Mouse (Mus musculus) erythroblast, adult 5-6 weeks (primary cell): ENCODE data around the gene Hs6st3. TPM values are rescaled to one million over a fixed set of nuclear protein-coding genes. Genes with fewer than 3 reads are reported as not detected.

Source experiments
- ATAC-seq: replicated peaks from 2 replicates; pipeline ENCODE4 v1.8.0; 2016; ENCODE audit warnings: moderate number of reproducible peaks, mild to moderate bottlenecking, moderate TSS enrichment, inconsistent platforms; ENCODE audit not compliant: poor library complexity, low FRiP score, severe bottlenecking
- total RNA-seq, 2 experiments: library from RNA; stranded (forward) in 1 of 2; stranded (reverse) in 1 of 2; fragments of 150-400 nt in 1 of 2; fragments of 200-764, 138-1000 nt in 1 of 2; gene quantifications; 2 replicates each; pipeline versions ENCODE4 v1.2.3 to v1.2.4; 2015 to 2017; ENCODE audit warnings: low replicate concordance in 2 of 2

Hs6st3 gene
- total RNA-seq, 2 experiments from 2014 or later = not detected

DNA sequence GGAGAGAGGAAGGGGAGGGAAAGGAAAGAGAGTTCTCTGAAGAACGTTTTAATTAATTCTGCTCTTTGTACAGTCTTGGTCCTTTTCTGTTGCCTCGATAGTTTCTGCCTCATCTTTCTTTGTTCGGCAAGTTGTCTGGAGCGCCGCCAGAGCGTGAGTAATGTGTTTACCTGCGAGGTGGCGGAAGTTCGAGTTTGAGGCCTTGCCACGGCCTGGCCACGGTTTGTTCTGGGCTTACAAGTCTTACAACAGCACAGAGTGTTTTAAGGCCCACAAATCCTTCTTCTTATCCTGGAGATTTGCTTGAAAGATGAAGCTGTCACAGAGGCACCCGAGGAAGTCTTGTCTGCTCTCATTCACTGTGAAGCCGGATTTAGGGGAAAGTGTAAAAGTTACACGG, 466.2 kb downstream of the Hs6st3 start:
- ATAC-seq = no peak

DNA sequence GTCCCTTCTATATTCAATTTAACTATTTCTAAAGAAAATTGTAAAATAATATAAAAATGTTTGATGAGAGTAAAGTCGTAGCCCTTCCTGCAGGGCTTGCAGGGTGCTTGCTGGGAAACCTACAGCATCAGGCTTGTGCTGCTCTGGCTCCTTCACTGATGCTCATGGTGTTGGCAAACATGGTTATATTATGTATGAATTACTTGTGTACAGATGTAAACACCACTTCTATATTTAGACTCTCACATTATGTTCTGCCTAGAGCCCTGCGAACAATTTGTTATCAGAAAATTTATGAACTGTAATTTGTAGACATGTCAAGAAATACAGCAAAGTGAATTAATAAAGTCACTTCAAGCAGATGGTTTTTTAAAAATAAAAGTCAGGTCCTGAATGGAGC, 474.7 kb downstream of the Hs6st3 start:
- ATAC-seq = no peak

DNA sequence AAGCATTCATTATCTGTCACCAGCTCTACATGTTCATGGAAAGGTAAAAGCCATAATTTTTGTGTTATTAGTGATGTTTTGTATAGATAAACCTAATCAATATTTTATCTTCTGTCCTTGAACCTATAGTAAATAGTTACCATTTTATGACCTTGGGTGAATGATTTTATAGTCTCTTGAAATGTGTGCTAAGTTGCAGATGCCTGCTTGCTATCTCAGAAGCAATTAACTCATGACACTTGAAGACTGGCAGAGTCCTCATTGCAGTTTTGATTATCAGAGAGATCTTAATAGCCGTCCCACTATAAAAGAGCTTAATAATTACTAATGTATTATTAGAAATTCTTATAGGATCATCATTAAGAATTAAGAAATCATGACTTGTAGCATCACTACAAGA, 491.0 kb downstream of the Hs6st3 start:
- ATAC-seq = no peak

DNA sequence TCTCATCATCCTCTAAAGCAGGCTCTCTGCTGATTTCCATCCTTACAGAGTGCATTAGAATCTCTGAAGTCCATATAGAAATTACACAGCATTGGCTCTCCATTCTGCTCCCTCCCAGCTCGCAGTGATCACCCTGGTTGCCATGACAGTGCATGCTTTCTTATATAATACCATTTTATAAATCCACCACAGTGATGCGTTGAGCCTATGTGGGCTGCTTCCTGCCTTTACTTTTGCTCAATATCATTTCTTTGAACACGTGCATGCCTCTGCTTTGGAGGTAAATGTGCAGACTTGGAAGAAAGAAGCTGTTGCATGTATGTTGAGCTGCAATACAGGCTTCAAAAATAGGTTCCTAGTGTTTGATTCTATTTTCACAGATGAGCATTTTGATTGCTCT, 494.9 kb downstream of the Hs6st3 start:
- no peak for ATAC-seq

DNA sequence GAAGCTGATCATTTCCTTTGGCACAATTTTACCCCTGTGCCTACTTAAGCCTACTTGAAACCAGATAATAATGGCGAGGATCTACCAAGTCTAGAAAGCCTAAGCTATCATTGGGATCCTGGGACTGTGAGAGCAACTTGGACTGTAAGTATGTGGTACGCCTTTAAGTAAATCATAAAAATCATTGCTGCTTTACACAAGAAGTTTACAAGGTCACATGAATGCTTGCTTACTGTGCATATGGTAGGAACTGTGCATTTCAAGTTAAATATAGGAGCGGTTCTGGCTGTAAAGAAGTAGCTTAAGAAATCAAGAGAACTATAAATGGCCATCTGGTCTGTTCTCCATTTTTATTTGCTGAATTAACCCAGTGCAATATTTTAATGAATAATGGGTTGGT, 495.5 kb downstream of the Hs6st3 start:
- no peak for ATAC-seq

DNA sequence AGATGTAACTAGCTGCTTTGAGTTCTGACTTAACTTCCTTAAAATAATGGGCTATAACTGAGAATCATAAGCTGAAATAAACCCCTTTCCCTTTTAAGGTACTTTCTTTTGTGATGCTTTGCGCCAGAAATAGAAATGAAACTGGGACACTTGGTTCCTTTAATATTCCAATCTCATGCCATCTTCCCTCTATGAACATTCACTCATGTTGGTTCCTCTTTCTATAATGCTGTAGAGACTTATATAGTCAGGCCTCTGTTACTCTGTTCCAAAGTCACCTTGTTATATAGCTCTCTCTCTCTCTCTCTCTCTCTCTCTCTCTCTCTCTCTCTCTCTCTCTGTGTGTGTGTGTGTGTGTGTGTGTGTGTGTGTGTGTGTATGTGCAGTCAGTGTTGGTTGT, 504.7 kb downstream of the Hs6st3 start:
- ATAC-seq = no peak

DNA sequence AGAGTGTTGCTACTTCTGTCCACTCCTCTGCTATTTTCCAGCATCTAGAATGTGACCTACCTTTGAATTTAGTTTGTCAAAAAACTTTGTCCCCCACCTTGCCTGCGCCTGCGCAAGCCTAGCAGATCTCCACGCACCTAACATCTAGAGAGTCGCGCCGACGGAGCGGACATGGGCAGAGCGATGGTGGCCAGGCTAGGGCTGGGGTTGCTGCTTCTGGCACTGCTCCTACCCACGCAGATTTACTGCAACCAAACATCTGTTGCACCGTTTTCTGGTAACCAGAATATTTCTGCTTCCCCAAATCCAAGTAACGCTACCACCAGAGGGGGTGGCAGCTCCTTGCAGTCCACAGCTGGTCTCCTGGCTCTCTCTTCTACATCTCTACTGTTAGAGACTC, 505.7 kb downstream of the Hs6st3 start:
- ATAC-seq = peak; percentile 69

DNA sequence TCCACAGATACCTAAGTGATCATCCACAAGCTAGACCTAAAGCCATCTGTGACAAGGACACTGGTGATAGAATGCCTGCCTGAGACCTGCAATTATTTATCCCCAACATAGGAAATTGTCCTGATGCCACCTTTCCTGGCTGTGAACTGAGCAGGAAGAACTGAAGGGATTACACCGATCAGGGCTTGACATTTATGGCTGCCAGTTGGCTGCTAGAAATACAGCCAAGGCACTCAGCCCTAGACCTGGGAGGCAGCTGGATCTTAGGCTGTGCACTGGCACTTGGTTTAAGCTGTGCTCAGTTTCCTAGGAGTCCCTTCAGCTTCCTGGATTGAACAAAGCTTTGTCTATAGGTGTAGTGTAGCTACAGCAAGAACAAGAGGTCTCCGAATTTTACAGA, 518.8 kb downstream of the Hs6st3 start:
- ATAC-seq = no peak

DNA sequence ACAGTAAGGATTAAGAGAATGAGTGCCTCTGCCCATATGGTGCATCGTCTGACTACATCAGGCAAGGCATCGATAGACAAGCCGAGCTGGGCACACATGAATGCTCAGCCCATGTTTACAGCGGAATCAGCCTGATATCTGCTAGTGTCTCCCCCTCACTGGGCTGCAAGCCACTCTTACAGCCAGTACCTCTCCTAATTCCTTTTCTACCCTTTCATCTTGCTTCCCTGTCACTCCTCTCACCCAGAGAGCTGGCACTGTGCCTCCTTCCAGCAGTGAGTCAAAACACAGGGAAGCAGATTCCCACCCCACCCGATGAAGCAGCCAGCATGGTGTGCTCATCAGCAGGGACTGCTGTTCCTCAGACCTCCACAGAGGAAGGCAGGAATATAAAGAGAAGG, 527.6 kb downstream of the Hs6st3 start:
- no peak for ATAC-seq

DNA sequence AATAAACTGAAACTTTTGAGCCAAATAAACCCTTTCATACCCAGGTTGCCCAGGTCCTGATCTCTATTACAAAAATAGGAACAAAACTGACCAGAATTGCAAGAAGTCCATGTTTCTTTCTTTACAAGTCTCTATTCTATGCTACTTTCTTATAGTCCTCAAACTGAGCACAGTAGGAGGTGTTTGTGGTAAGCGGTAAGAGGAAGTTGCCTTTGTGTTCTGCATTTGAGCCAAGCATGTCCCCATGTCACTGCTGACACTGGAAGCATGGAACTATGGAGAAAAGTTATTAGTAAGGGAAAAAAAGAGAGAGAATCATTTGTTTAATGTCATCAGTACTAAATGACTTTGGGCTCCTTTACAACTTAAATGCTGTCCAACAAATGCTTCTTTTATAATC, 529.3 kb downstream of the Hs6st3 start:
- no peak for ATAC-seq

DNA sequence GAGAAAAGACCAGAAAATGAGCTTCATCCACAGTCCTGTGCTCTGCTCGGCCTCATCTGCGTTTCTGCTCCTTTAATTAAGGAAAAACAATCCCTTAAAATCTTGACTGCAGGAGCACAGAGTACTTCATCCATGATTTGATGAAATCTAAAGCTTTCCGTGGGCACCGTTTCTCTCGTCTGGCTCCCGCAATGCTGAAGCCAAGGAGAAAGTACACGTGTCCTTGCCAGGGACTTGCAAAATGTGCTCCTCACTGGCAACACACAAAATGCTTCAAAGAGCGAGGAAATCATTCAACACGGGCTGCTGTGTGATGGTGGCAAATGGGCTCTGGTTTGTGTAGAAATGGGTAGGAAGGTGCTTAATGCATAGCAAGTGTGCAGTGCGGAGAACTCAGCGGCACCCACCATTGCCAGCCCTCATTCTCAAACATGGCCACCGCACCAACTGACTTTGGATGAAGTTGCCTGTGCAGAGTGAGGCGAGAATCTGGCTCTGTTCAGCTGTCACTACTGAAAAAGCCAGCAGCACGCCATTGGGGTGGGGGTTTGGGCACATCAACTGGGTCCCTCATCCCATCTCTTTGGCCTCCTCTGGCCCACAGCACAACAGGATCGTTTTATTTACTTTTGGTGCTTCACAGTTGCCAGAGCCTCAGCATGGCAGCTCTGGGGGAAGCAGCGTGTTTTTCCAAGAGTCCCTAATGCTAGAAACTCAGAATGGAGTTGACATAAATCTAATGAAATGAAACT, 532.9 kb downstream of the Hs6st3 start:
- no peak for ATAC-seq

DNA sequence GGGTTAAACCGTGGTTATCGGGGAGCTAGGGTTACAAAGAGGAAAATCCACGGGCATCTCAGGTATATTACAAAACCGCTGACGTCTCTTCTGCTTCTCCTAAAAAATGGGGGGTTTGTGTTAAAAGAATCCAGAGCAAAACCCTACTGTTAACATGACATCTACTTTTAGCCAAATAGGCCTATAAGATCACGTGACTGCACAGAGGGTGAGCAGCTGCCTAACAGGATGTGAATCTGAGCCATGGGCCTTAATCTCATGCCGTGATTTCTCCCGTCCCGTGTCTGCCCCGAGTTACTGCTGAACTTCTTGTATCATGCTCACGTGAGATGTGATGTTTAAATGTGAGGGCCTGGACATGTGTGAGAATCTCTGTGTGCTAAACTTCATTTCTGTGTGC, 540.4 kb downstream of the Hs6st3 start:
- ATAC-seq = no peak

DNA sequence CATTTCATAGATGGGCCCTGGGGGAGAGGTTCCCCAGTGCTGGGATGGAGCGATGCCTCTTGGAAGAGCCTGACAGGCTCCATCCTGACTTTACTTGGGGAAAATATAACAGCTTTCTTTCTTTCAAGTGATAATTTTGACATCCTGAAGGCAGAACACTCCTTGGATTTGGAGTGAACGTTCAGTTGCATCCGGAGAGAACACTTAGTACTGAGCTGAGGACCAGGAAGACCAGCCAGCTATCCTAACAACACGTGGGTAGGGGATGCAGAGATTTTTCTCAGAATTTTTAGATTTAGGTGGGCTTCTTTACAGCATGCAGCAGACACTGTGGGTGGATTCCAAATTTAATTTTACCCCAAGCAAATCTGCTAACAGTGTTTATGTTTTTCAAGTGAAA, 541.9 kb downstream of the Hs6st3 start:
- no peak for ATAC-seq

DNA sequence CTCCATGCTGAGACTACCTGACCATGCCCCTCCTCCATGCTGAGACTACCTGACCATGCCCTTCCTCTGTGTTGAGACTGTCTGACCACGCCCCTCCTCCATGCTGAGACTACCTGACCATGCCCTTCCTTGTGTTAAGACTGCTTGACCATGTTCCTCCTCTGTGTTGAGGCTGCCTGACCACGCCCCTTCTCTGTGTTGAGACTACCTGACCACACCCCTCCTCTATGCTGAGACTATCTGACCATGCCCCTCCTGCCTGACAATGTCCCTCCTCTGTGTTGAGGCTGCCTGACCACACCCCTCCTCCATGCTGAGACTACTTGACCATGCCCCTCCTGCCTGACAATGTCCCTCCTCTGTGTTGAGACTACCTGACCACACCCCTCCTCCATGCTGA, 549.7 kb downstream of the Hs6st3 start:
- no peak for ATAC-seq

DNA sequence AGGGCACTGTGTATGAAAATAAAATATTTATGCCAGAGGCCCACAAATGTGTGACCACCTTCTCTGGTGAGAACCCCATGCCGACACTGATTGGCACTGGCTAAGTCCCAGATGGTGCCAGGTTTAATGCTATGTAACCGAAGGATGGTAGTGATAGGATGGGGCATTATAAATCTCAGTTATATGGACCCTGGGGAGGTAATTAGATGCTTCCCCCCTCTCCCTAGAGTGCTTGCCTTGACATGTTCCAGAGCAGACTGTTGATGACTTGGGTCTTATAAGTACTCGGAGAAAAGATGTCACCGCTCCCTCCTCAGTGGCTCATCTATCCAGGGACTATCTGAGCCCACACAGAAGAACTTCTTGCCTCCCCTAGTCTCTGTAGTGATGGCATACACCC, 561.8 kb downstream of the Hs6st3 start:
- no peak for ATAC-seq

DNA sequence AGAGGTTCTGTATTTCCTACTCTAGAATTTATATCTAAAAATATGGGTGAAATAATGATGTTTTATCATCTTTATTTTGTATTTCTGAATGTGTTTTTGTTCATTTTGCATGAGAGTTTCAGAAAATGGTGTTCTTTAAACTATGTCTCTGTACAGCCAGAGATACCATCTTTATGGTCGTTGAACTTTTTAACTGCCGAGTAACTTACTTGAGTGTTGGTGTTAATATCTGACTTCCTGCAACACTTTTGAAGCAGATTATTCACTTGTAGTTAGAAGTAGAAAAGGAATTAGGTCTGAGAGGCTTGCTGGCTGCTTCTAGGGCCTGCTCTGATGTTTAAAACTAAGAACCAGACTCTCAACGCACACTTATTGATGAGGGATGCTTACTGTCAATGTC, 576.6 kb downstream of the Hs6st3 start:
- ATAC-seq = no peak

DNA sequence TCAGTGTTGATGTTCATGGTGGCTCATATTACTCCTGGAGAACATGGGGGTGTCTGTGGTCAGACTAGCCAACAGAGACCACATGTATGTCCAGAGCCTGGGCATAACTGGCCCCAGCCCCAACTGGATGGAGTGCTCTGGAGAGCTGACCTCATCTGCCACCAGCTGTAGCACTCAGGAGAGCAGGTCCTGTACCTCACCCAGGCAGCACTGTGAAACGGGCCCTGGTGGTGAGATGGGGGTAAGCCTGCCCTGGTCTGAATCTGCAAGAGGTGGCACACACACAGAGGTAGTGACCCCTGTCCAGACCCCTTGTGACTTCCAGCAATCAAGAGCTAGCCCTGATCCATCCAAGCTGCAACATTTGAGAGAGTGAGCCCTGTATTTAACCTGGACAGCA, 579.2 kb downstream of the Hs6st3 start:
- ATAC-seq = no peak

DNA sequence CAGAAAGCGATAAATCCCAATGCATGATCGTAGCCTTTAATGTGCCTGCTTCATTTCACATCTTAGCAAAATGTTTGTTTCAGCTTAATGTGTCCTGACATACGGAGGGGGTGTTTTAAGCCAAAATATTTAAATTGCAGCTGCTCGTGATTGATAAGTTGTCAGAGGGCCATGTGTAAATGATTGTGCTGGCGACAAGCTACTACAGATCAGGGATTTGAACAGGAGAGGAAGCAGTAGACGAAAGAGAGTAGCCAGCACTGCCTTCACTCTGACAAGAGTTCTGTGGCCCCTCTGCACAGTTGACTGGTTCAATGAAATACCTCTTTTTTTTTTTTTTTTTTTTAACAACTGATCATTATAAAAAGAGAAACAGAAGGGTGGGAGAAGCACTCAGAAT, 587.0 kb downstream of the Hs6st3 start:
- ATAC-seq = no peak

DNA sequence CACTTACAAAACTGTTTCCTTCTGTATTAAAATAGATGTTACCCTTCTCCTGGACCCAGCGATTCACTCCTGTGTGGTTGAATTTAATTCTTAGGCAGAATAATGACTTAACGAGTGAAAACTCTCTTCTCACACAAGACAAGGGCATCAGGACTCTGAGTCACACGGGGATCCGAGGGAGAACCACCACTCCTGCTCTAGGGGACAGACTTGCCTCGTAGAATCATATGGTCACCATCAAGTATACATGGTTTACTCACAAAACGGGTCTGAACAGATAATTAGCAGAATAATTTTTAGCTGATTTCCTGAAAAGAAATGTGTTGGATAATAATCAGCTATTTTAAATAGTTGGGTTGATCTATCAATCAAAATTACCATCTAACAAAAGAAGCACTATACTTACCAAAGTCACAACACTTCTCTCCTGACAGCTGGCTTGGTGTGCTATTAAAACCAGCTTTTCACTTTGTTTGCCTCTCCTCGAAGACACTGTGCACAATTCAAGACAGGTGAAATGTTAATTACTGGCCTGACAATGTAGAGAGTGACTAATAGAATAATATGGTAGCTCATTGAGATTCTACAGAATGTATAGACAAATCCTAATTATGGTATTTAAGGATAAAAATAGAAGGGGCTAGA, 593.4 kb downstream of the Hs6st3 start:
- no peak for ATAC-seq

DNA sequence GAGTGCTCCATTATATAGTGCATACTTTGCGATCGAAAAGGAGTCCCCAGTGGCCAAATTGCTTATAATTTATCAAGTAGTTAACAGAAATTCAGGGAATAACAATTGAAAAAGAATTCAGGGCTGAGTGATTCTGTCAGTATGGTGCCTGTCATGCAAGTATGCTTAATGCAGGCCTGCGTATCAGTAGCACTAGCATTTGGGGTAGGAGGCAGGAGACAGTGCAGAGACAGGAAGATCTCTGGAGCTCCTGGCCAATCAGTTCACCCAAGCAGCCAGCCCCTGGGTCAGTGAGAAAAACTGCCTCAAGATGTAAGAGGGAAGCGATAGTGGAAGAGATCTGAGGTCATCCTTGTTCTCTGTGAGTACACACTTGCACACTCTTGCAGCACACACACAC, 594.1 kb downstream of the Hs6st3 start:
- ATAC-seq = no peak

DNA sequence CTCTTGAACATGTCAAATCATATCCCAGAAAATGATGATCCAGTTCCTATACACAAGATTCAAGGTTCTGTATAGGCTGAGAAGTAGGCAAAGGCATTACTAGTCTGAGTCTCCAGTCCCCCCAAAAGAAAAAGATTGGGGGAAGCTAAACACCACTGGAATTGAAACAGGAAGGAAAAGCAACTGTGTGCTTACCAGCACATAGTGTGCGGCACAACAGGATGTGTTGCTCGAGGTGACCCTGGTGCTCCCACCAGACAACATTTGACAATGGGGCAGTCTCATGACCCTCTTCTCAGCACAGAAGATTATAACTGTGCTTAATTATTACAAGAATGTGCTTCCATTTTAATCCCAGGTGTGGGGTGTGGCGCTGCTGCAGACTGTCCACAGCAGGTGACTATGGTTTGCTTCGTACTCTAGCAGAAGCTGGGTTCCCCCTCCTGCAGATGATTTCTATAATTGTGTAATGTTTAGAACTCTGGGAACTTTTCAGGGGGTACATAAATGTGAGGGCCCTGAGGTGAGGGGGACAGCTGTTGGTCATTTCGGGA, 599.3 kb downstream of the Hs6st3 start:
- ATAC-seq = no peak

DNA sequence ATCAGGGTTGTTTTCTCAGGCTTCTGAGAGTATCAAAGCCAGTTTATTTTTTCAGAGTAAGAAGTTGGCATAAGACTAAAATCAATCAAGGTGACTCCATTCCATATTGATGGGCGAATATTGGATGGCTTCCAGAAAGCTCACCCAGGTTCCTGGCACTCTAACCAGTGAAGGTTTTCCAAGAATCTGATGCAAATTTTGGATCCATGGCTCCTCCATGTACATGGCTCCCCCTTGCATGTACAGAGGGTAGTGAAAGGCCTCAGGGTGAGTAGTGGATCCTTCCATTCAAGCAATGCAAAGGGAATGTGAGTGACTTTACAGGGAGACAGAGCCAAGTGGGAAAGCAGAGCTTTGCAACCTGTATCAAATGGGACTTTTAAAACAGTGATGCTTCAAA, 603.6 kb downstream of the Hs6st3 start:
- ATAC-seq = no peak
